Mouse (Mus musculus): ENCODE measurements around the gene Gpr83.
"Not testable (repeated sequence)": the region's sequence is repeated elsewhere in the genome, so short reads cannot be mapped to it uniquely, and the experiment has no call there.

The Gpr83 gene

GRCm38 (mm10) chr9:14870377-14870776, 10.4 kb downstream of the Gpr83 start:
- DNase-seq (ENCODE audit: low read depth): no peak

GRCm38 (mm10) chr9:14870802-14871201, 10.8 kb downstream of the Gpr83 start:
- DNase-seq (ENCODE audit: low read depth): no peak

- no peak for DNase-seq (ENCODE audit: low read depth)
Measured at GRCm38 (mm10) chr9:14871536-14871935, 11.5 kb downstream of the Gpr83 start.

GRCm38 (mm10) chr9:14872181-14872930, 12.3 kb downstream of the Gpr83 start:
- no peak for DNase-seq (ENCODE audit: low read depth)

- DNase-seq (ENCODE audit: low read depth): no peak
Measured at GRCm38 (mm10) chr9:14875743-14876507, 15.9 kb downstream of the Gpr83 start.

GRCm38 (mm10) chr9:14876566-14876965, 16.6 kb downstream of the Gpr83 start:
- not testable (repeated sequence) for DNase-seq (ENCODE audit: low read depth)

- DNase-seq (ENCODE audit: low read depth): no peak
Measured at GRCm38 (mm10) chr9:14884641-14885040, 24.6 kb downstream of the Gpr83 start.

- DNase-seq (ENCODE audit: low read depth): no peak
Measured at GRCm38 (mm10) chr9:14885151-14885550, 25.1 kb downstream of the Gpr83 start.

GRCm38 (mm10) chr9:14885954-14886353, 25.9 kb downstream of the Gpr83 start:
- DNase-seq (ENCODE audit: low read depth): no peak

GRCm38 (mm10) chr9:14887787-14888382, 27.9 kb downstream of the Gpr83 start:
- DNase-seq (ENCODE audit: low read depth): no peak

GRCm38 (mm10) chr9:14888671-14889070, 28.7 kb downstream of the Gpr83 start:
- no peak for DNase-seq (ENCODE audit: low read depth)

- DNase-seq (ENCODE audit: low read depth): no peak
Measured at GRCm38 (mm10) chr9:14890699-14891098, 30.7 kb downstream of the Gpr83 start.

- DNase-seq (ENCODE audit: low read depth): no peak
Measured at GRCm38 (mm10) chr9:14891891-14892290, 31.9 kb downstream of the Gpr83 start.

- no peak for DNase-seq (ENCODE audit: low read depth)
Measured at GRCm38 (mm10) chr9:14893388-14893787, 33.4 kb downstream of the Gpr83 start.

GRCm38 (mm10) chr9:14894628-14895027, 34.6 kb downstream of the Gpr83 start:
- no peak for DNase-seq (ENCODE audit: low read depth)

- no peak for DNase-seq (ENCODE audit: low read depth)
Measured at GRCm38 (mm10) chr9:14895237-14895835, 35.3 kb downstream of the Gpr83 start.

- DNase-seq (ENCODE audit: low read depth): no peak
Measured at GRCm38 (mm10) chr9:14897102-14897501, 37.1 kb downstream of the Gpr83 start.

GRCm38 (mm10) chr9:14901757-14902156, 41.7 kb downstream of the Gpr83 start:
- DNase-seq (ENCODE audit: low read depth): no peak

GRCm38 (mm10) chr9:14902416-14902815, 42.4 kb downstream of the Gpr83 start:
- no peak for DNase-seq (ENCODE audit: low read depth)

- no peak for DNase-seq (ENCODE audit: low read depth)
Measured at GRCm38 (mm10) chr9:14903006-14903405, 43.0 kb downstream of the Gpr83 start.

GRCm38 (mm10) chr9:14903581-14904378, 43.8 kb downstream of the Gpr83 start, which contains the start of gene Izumo1r:
Izumo1r (minus strand) TSS chr9:14903949.
- no peak for DNase-seq (ENCODE audit: low read depth)

Measured in c-Kit-positive CD71-negative TER-119-negative erythroid progenitor cells, embryonic 14.5 days (primary cell).